Mouse (Mus musculus): Measurements from ENCODE around the gene Kdm1a. TPM values are rescaled to one million over a fixed set of nuclear protein-coding genes. Genes with fewer than 3 reads are reported as not detected.

Kdm1a gene
- 21.4 and 26.3 TPM in 2 replicates for polyA plus RNA-seq (2015; fragmentation: Nextera tagmentation; extraction: Ambion mirVana)

- H3K4me3 ChIP-seq: peak within 1 kb of the TSS; percentile 83
- no peaks in the 10 kb centered on the region for H3K27me3 ChIP-seq
- peaks cover 20% of the 10 kb centered on the region for H3K4me1 ChIP-seq (replicated peaks)
- H3K9ac ChIP-seq: peak within 1 kb of the TSS; percentile 97
- under 1% methylated on average over 45 of the region's 45 CpGs for WGBS
- no peaks in the 10 kb centered on the region for H3K36me3 ChIP-seq
- ATAC-seq (replicated peaks; ENCODE audit: insufficient number of reproducible peaks, insufficient read depth, low FRiP score, low read depth): peak; percentile 80
- peak within 1 kb of the TSS; percentile 64 for H3K4me2 ChIP-seq
- peak within 1 kb of the TSS; percentile 90 for H3K27ac ChIP-seq
- H3K9me3 ChIP-seq (replicated peaks): no peaks in the 10 kb centered on the region
These were observed at the start of gene Kdm1a for GRCm38 (mm10) chr4:136602568-136602967. Gene Kdm1a, minus strand, starts transcription at chr4:136602723.

- no peak for ATAC-seq (replicated peaks; ENCODE audit: insufficient number of reproducible peaks, insufficient read depth, low FRiP score, low read depth)
- Histone ChIP-seq H3K36me3 (no peaks in the 10 kb centered on the region), H3K9me3 (replicated peaks) (no peaks in the 10 kb centered on the region), H3K4me2 (no peak overlapping the region), H3K27ac (no peak overlapping the region), H3K27me3 (peaks cover 50% of the 10 kb centered on the region), H3K4me1 (replicated peaks) (peaks cover 22% of the 10 kb centered on the region), H3K9ac (no peak overlapping the region), H3K4me3 (no peak overlapping the region)
- 79% methylated on average over 13 of the region's 13 CpGs for WGBS
These were observed 49.5 kb upstream of the Kdm1a start for GRCm38 (mm10) chr4:136651882-136652527.

DNA sequence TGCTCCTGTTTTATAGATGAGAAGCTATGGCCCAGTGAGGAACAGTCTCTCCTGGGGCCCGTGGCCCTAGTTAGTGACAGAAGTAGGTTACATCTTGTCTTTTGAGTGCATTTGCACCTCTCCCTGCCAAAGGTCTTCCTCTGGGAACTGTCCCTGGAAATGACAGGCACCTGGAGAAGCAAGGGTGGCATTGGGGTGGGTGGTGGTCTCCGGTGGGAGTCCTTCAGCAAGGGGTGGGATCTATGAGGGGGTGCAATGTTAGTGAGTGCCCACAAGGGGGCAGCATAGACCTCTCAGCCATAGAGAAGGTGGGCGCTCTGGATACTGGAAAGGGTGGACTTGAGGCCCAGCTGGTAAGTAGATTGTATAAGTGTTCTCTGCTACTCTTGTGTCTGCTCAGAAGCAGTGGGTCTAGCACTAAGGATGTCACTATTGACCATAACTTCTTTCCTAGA lies 48.9 kb upstream of the Kdm1a start:
- no peak overlapping the region for H3K4me3 ChIP-seq
- no peak overlapping the region for H3K27ac ChIP-seq
- H3K9me3 ChIP-seq (replicated peaks): no peaks in the 10 kb centered on the region
- no peak overlapping the region for H3K9ac ChIP-seq
- ATAC-seq (replicated peaks; ENCODE audit: insufficient number of reproducible peaks, insufficient read depth, low FRiP score, low read depth): no peak
- peaks cover 55% of the 10 kb centered on the region for H3K27me3 ChIP-seq
- WGBS: 54% methylated on average over 3 of the region's 3 CpGs
- H3K4me1 ChIP-seq (replicated peaks): peaks cover 22% of the 10 kb centered on the region
- no peaks in the 10 kb centered on the region for H3K36me3 ChIP-seq
- H3K4me2 ChIP-seq: no peak overlapping the region

- H3K9ac ChIP-seq: no peak overlapping the region
- no peaks in the 10 kb centered on the region for H3K36me3 ChIP-seq
- H3K4me3 ChIP-seq: no peak overlapping the region
- no peak for ATAC-seq (replicated peaks; ENCODE audit: insufficient number of reproducible peaks, insufficient read depth, low FRiP score, low read depth)
- H3K9me3 ChIP-seq (replicated peaks): no peaks in the 10 kb centered on the region
- H3K4me2 ChIP-seq: no peak overlapping the region
- WGBS: 80% methylated on average over 8 of the region's 8 CpGs
- no peak overlapping the region for H3K27ac ChIP-seq
- H3K27me3 ChIP-seq: peaks cover 59% of the 10 kb centered on the region
- peaks cover 22% of the 10 kb centered on the region for H3K4me1 ChIP-seq (replicated peaks)
These were observed 47.7 kb upstream of the Kdm1a start for GRCm38 (mm10) chr4:136650261-136650660.

- H3K9ac ChIP-seq: no peak overlapping the region
- peak; percentile 53 for ATAC-seq (replicated peaks; ENCODE audit: insufficient number of reproducible peaks, insufficient read depth, low FRiP score, low read depth)
- peak overlapping the region; percentile 51 for H3K4me2 ChIP-seq
- H3K4me3 ChIP-seq: peak overlapping the region; percentile 20
- peaks cover 22% of the 10 kb centered on the region for H3K4me1 ChIP-seq (replicated peaks)
- peaks cover 57% of the 10 kb centered on the region for H3K27me3 ChIP-seq
- WGBS: 26% methylated on average over 13 of the region's 13 CpGs
- H3K36me3 ChIP-seq: no peaks in the 10 kb centered on the region
- no peaks in the 10 kb centered on the region for H3K9me3 ChIP-seq (replicated peaks)
- H3K27ac ChIP-seq: no peak overlapping the region
These were observed 47.1 kb upstream of the Kdm1a start for GRCm38 (mm10) chr4:136649480-136650196.

DNA sequence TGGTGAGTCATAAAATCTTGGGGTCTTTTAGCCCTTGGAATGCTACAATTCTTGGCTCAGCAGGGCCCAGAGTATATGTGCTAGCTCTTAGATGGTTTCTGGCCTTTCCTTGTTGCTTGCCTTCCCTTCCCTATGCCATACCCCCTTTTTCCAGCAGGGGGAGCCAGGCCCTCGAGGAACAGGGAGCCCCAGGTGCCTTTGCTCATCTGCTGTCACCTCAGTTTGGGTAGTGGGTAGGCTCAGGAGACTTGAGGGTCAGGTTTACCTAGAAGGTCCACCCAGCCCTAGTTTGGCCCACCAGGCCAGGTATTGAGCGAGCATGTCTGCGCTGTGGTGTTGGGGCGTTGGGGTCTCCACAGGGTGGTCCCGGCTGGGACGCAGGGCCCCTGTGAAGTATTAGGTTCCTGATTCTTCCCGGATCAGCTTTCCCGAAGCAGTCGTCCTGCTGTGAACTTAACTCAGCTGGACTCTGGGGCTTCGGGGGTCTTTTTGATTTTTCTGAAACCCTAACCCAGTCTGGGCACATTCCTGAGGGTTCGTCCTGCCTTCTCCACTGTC lies 46.5 kb upstream of the Kdm1a start:
- Histone ChIP-seq H3K36me3 (no peaks in the 10 kb centered on the region), H3K27ac (no peak overlapping the region), H3K9me3 (replicated peaks) (no peaks in the 10 kb centered on the region), H3K27me3 (peaks cover 53% of the 10 kb centered on the region), H3K4me2 (peak overlapping the region; percentile 51), H3K4me1 (replicated peaks) (peaks cover 22% of the 10 kb centered on the region), H3K4me3 (peak overlapping the region; percentile 20), H3K9ac (no peak overlapping the region)
- ATAC-seq (replicated peaks; ENCODE audit: insufficient number of reproducible peaks, insufficient read depth, low FRiP score, low read depth): no peak
- 11% methylated on average over 11 of the region's 11 CpGs for WGBS

- Histone ChIP-seq H3K27me3 (peaks cover 44% of the 10 kb centered on the region), H3K9ac (no peak overlapping the region), H3K27ac (no peak overlapping the region), H3K4me2 (peak overlapping the region; percentile 37), H3K9me3 (replicated peaks) (no peaks in the 10 kb centered on the region), H3K4me3 (peak overlapping the region; percentile 17), H3K4me1 (replicated peaks) (peaks cover 18% of the 10 kb centered on the region), H3K36me3 (no peaks in the 10 kb centered on the region)
- WGBS: 14% methylated on average over 10 of the region's 10 CpGs
- no peak for ATAC-seq (replicated peaks; ENCODE audit: insufficient number of reproducible peaks, insufficient read depth, low FRiP score, low read depth)
These were observed 36.4 kb upstream of the Kdm1a start for GRCm38 (mm10) chr4:136638890-136639289.

DNA sequence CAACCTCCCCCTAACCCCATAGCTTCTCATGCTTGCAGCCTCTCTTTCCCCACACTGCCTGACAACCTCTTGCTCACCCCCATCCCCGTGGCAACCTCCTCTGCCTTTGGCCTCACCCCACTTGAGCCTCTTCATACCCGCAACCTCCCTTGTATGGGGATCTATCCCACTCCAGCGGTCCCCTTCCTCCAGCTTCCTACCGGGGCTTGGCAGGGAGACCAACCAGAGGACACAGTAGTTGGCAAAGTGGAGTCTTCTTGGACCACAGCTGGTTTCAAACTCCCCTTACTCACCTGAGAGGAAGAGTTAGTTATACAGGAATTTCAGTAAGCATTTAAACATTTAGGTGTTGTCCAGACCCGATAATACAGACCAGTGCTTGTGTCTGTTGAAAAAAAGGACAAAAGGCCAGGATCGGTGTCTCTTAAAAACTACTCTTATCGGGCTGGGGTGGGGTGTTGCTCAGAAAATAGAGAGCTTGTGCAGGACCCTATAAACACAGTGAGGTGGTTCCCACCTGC lies 35.8 kb upstream of the Kdm1a start:
- peaks cover 18% of the 10 kb centered on the region for H3K4me1 ChIP-seq (replicated peaks)
- no peak for ATAC-seq (replicated peaks; ENCODE audit: insufficient number of reproducible peaks, insufficient read depth, low FRiP score, low read depth)
- WGBS: 39% methylated on average over 7 of the region's 7 CpGs
- H3K4me3 ChIP-seq: peak overlapping the region; percentile 58
- no peaks in the 10 kb centered on the region for H3K36me3 ChIP-seq
- H3K27me3 ChIP-seq: peaks cover 44% of the 10 kb centered on the region
- H3K4me2 ChIP-seq: peak overlapping the region; percentile 92
- no peak overlapping the region for H3K27ac ChIP-seq
- no peak overlapping the region for H3K9ac ChIP-seq
- H3K9me3 ChIP-seq (replicated peaks): no peaks in the 10 kb centered on the region

DNA sequence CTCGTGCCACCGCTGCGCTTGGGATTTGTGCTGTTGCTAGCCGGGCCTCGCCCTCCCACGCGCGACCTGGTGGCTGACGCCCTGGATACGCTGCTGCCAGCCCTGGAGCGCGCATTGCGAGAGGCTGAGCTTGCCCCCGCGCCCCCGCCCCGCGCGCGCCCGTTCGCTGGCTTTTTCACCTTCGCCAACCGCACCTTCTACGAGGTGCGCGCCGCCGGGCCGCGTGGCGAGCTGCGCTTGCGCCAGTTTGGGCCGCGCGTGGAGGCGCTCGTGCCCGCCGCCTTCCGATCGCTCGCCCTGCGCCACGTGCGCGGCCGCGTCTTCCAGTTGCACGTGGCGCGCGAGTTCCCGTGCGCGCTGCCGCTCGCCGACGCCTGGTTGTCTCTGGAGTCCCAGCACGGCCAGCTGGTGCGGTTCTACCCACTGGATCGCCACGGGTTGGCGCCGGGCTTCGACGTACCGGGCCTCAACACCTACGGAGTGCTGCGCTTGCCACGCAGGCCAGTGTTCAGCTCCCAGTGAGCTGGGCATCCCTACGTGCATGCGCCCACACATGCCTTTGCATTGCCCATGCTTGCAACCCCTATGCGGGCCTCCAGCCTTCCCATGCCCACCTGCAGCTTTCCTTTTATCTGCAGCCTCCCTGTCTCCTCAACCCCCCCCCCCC lies 35.2 kb upstream of the Kdm1a start:
- ATAC-seq (replicated peaks; ENCODE audit: insufficient number of reproducible peaks, insufficient read depth, low FRiP score, low read depth): 0 out of 2 replicates have a peak, but pooled peaks have one; percentile 15
- Histone ChIP-seq H3K4me1 (replicated peaks) (peaks cover 18% of the 10 kb centered on the region), H3K27ac (no peak overlapping the region), H3K27me3 (peaks cover 44% of the 10 kb centered on the region), H3K4me3 (peak overlapping the region; percentile 58), H3K4me2 (peak overlapping the region; percentile 92), H3K9me3 (replicated peaks) (no peaks in the 10 kb centered on the region), H3K36me3 (no peaks in the 10 kb centered on the region), H3K9ac (peak overlapping the region; percentile 36)
- WGBS: 3% methylated on average over 76 of the region's 76 CpGs

- Histone ChIP-seq H3K4me3 (peak overlapping the region; percentile 58), H3K27me3 (peaks cover 44% of the 10 kb centered on the region), H3K4me1 (replicated peaks) (peaks cover 18% of the 10 kb centered on the region), H3K4me2 (peak overlapping the region; percentile 92), H3K27ac (no peak overlapping the region), H3K36me3 (no peaks in the 10 kb centered on the region), H3K9me3 (replicated peaks) (no peaks in the 10 kb centered on the region), H3K9ac (peak overlapping the region; percentile 36)
- 19% methylated on average over 37 of the region's 37 CpGs for WGBS
- no peak for ATAC-seq (replicated peaks; ENCODE audit: insufficient number of reproducible peaks, insufficient read depth, low FRiP score, low read depth)
These were observed 34.5 kb upstream of the Kdm1a start for GRCm38 (mm10) chr4:136636983-136637562.

- H3K9ac ChIP-seq: no peak overlapping the region
- 59% methylated on average over 5 of the region's 5 CpGs for WGBS
- no peak for ATAC-seq (replicated peaks; ENCODE audit: insufficient number of reproducible peaks, insufficient read depth, low FRiP score, low read depth)
- H3K27me3 ChIP-seq: peaks cover 44% of the 10 kb centered on the region
- H3K27ac ChIP-seq: no peak overlapping the region
- H3K4me3 ChIP-seq: no peak overlapping the region
- no peak overlapping the region for H3K4me2 ChIP-seq
- no peaks in the 10 kb centered on the region for H3K36me3 ChIP-seq
- peaks cover 20% of the 10 kb centered on the region for H3K4me1 ChIP-seq (replicated peaks)
- H3K9me3 ChIP-seq (replicated peaks): no peaks in the 10 kb centered on the region
These were observed 34.0 kb upstream of the Kdm1a start for GRCm38 (mm10) chr4:136636511-136636910.

Data from heart, embryonic 15.5 days (tissue).